In genomic region chrX:77720298-77720697, GRCm38 (mm10) we compare ENCODE assay signal across 8 mouse cellular contexts.
A peak's percentile ranks its signal among the peaks of the same experiment; 100 is the strongest.
DNase-seq lines count a peak whose midpoint lies in the region; ATAC-seq and TF ChIP-seq lines count a peak whose summit lies in the region.

No protein-coding gene starts in this region.

- H3K9ac ChIP-seq in heart, adult 2 months (ENCODE audit: low read depth, low read length), result no peak overlapping the region
- H3K9ac ChIP-seq in forebrain, embryonic 14.5 days (ENCODE audit: low read length), result no peak overlapping the region

- no peaks in the 10 kb centered on the region for H3K27me3 ChIP-seq in heart, adult 2 months (ENCODE audit: control insufficient read depth, insufficient read depth, low read length)
- H3K27me3 ChIP-seq in heart, embryonic 10.5 days (ENCODE audit: insufficient read depth, poor library complexity, severe bottlenecking), result no peaks in the 10 kb centered on the region
- no peaks in the 10 kb centered on the region for H3K27me3 ChIP-seq in forebrain, embryonic 14.5 days (replicated peaks; ENCODE audit: control insufficient read depth, insufficient read depth, low read length)

- H3K4me2 ChIP-seq in forebrain, embryonic 14.5 days (ENCODE audit: low read length), result no peak overlapping the region

- TF ChIP-seq POLR2A in heart, adult 2 months (IDR thresholded peaks at IDR 0.05; ENCODE audit: insufficient read depth, low read depth, low read length), result no peak
- TF ChIP-seq POLR2A in brain, embryonic 14.5 days (IDR thresholded peaks at IDR 0.05; ENCODE audit: borderline replicate concordance, extremely low read depth, insufficient read depth, insufficient read length, poor library complexity, severe bottlenecking), result no peak

- H3K4me1 ChIP-seq in heart, adult 2 months (ENCODE audit: control insufficient read depth, insufficient read depth, low read length), result no peaks in the 10 kb centered on the region
- H3K4me1 ChIP-seq in heart, embryonic 10.5 days, result no peaks in the 10 kb centered on the region
- no peaks in the 10 kb centered on the region for H3K4me1 ChIP-seq in forebrain, embryonic 14.5 days (ENCODE audit: control insufficient read depth, insufficient read depth, low read length)

- peak; percentile 88 for TF ChIP-seq CTCF in heart, adult 2 months (IDR thresholded peaks at IDR 0.05)
- peak; percentile 63; the same call in 1 of the 2 replicates for TF ChIP-seq CTCF in brain, embryonic 14.5 days (IDR thresholded peaks at IDR 0.05; ENCODE audit: borderline replicate concordance, extremely low read depth, insufficient read depth, insufficient read length)

- no peak for TF ChIP-seq EP300 in heart, adult 2 months (IDR thresholded peaks at IDR 0.05; ENCODE audit: insufficient read depth, low read depth, low read length)

- H3K36me3 ChIP-seq in heart, adult 2 months (ENCODE audit: control insufficient read depth, insufficient read depth, low read length), result no peaks in the 10 kb centered on the region
- no peaks in the 10 kb centered on the region for H3K36me3 ChIP-seq in heart, embryonic 10.5 days
- no peaks in the 10 kb centered on the region for H3K36me3 ChIP-seq in forebrain, embryonic 14.5 days (ENCODE audit: control insufficient read depth, insufficient read depth, low read length)

- peak in 1 of 2 experiments; percentile 11 for DNase-seq in heart, adult 2 months
- no peak for DNase-seq in heart, embryonic 10.5 days (ENCODE audit: low spot score)
- DNase-seq in CD4-positive helper T cell, adult 2 months (ENCODE audit: low read depth, low spot score), result peak; percentile 32
- peak; percentile 75 for DNase-seq in brain, embryonic 14.5 days (ENCODE audit: low read depth)
- peak; percentile 61 for DNase-seq in forebrain, embryonic 14.5 days (ENCODE audit: low spot score)
- peak; percentile 2 to 40 for DNase-seq in layer of hippocampus, adult 18-20 months (ENCODE audit: low spot score in 2 of 2)
- DNase-seq in mesoderm, embryonic 11.5 days (ENCODE audit: low read depth, low spot score), result peak; percentile 40
- peak; percentile 26 for DNase-seq in thymus, postnatal 4 days

- H3K9me3 ChIP-seq in heart, embryonic 10.5 days, result no peaks in the 10 kb centered on the region
- no peaks in the 10 kb centered on the region for H3K9me3 ChIP-seq in forebrain, embryonic 14.5 days (replicated peaks; ENCODE audit: control insufficient read depth, low read length)

- H3K4me3 ChIP-seq in heart, adult 2 months, result no peak overlapping the region
- no peak overlapping the region for H3K4me3 ChIP-seq in heart, embryonic 10.5 days
- H3K4me3 ChIP-seq in forebrain, embryonic 14.5 days (ENCODE audit: low read depth, low read length), result no peak overlapping the region

- intact Hi-C loops in heart, adult 2 months (cut with DNase I), result loop anchor here (2.0 to 5.0 kb wide), 5 partner anchors 83 to 1039 kb away; no protein-coding TSS in a partner anchor

- no peak for ATAC-seq in forebrain, embryonic 14.5 days

- no peak overlapping the region for H3K27ac ChIP-seq in heart, adult 2 months
- no peak overlapping the region for H3K27ac ChIP-seq in heart, embryonic 10.5 days
- no peak overlapping the region for H3K27ac ChIP-seq in forebrain, embryonic 14.5 days (ENCODE audit: low read depth, low read length)

- WGBS in heart, adult 2 months, result 18% methylated on average over 2 of the region's 2 CpGs
- 27% methylated on average over 2 of the region's 2 CpGs for WGBS in heart, embryonic 10.5 days
- WGBS in forebrain, embryonic 14.5 days, result 32% methylated on average over 2 of the region's 2 CpGs

- H3K79me2 ChIP-seq in heart, adult 2 months (replicated peaks; ENCODE audit: control insufficient read depth, insufficient read depth, low read length), result no peaks in the 10 kb centered on the region
